Mouse (Mus musculus): ENCODE results near the gene Clta.

- TF ChIP-seq CTCF (IDR thresholded peaks at IDR 0.05), result no peak
- TF ChIP-seq EP300 (IDR thresholded peaks at IDR 0.05; ENCODE audit: insufficient read depth, low read depth, low read length), result no peak
- no peak for TF ChIP-seq POLR2A (IDR thresholded peaks at IDR 0.05; ENCODE audit: insufficient read depth, low read depth, low read length)
Measured at GRCm38 (mm10) chr4:43969373-43969772, 34.9 kb upstream of the Clta start.

Data from heart, adult 2 months (tissue).